Mouse (Mus musculus) liver, embryonic 16.5 days (tissue): ENCODE results near the gene Shroom3. TPM values are rescaled to one million over a fixed set of nuclear protein-coding genes. Genes with fewer than 3 reads are reported as not detected.

Source experiments
- ATAC-seq: fragments of 200-750 bp; cut with Nextera tagmentation; 2 replicates; pipeline ENCODE4 v1.8.0; 2017; ENCODE audit warnings: low read depth, mild to moderate bottlenecking, moderate number of reproducible peaks, moderate library complexity
- H3K27ac ChIP-seq: fragments of 300-500 bp; sonication (generic); 2 replicates; pipeline ENCODE4 v1.5.1; 2014; ENCODE audit warnings: mild to moderate bottlenecking, low read length
- H3K27me3 ChIP-seq: fragments of 300-500 bp; sonication (generic); 2 replicates; pipeline ENCODE4 v1.6.1; 2014; ENCODE audit warnings: low read depth, low read length, mixed read lengths; ENCODE audit not compliant: control insufficient read depth, insufficient read depth
- H3K36me3 ChIP-seq: fragments of 300-500 bp; sonication (generic); 2 replicates; pipeline ENCODE4 v1.6.1; 2014; ENCODE audit warnings: mild to moderate bottlenecking; ENCODE audit not compliant: control insufficient read depth, insufficient read depth
- H3K4me1 ChIP-seq: fragments of 300-500 bp; sonication (generic); 2 replicates; pipeline ENCODE4 v1.6.1; 2014; ENCODE audit warnings: low read depth, low read length, mixed read lengths; ENCODE audit not compliant: control insufficient read depth
- H3K4me2 ChIP-seq: fragments of 300-500 bp; sonication (generic); 2 replicates; pipeline ENCODE4 v1.6.1; 2014; ENCODE audit warnings: low read depth, low read length, mixed read lengths
- H3K4me3 ChIP-seq: fragments of 300-500 bp; sonication (generic); 2 replicates; pipeline ENCODE4 v1.5.1; 2014; ENCODE audit warnings: low read depth, mild to moderate bottlenecking, low read length
- H3K9ac ChIP-seq: fragments of 300-500 bp; sonication (generic); 2 replicates; pipeline ENCODE4 v1.6.1; 2014; ENCODE audit warnings: low read depth, low read length
- H3K9me3 ChIP-seq: fragments of 300-500 bp; sonication (generic); replicated peaks from 2 replicates; pipeline ENCODE4 v1.6.1; 2016; ENCODE audit warnings: low read length; ENCODE audit not compliant: control insufficient read depth
- WGBS: fragments of 180-500 bp; shearing (Covaris S2); extraction: QIAGEN DNeasy Blood & Tissue Kit; methylation state at CpG from one replicate; pipeline ENCODE4 v1.1.7; 2014; ENCODE audit not compliant: insufficient replicate concordance; 5-methylcytosine and 5-hydroxymethylcytosine counted together
- polyA plus RNA-seq: library from polyadenylated mRNA; unstranded; fragments of >200 nt; fragmentation: Nextera tagmentation; extraction: Ambion mirVana; gene quantifications from 2 replicates; pipeline ENCODE4 v1.2.1, GENCODE M21; 2015

Gene Shroom3
- polyA plus RNA-seq, 1 experiment from 2014 or later = 0.31 TPM

GRCm38 (mm10) chr5:92858576-92858975 lies 175.3 kb downstream of the Shroom3 start:
- H3K9ac ChIP-seq = no peak overlapping the region
- H3K36me3 ChIP-seq = no peaks in the 10 kb centered on the region
- no peak for ATAC-seq
- no peak overlapping the region for H3K4me3 ChIP-seq
- no peak overlapping the region for H3K4me2 ChIP-seq
- H3K4me1 ChIP-seq = no peaks in the 10 kb centered on the region
- no peaks in the 10 kb centered on the region for H3K9me3 ChIP-seq
- 73% methylated on average over 4 of the region's 4 CpGs for WGBS
- no peak overlapping the region for H3K27ac ChIP-seq
- no peaks in the 10 kb centered on the region for H3K27me3 ChIP-seq

DNA sequence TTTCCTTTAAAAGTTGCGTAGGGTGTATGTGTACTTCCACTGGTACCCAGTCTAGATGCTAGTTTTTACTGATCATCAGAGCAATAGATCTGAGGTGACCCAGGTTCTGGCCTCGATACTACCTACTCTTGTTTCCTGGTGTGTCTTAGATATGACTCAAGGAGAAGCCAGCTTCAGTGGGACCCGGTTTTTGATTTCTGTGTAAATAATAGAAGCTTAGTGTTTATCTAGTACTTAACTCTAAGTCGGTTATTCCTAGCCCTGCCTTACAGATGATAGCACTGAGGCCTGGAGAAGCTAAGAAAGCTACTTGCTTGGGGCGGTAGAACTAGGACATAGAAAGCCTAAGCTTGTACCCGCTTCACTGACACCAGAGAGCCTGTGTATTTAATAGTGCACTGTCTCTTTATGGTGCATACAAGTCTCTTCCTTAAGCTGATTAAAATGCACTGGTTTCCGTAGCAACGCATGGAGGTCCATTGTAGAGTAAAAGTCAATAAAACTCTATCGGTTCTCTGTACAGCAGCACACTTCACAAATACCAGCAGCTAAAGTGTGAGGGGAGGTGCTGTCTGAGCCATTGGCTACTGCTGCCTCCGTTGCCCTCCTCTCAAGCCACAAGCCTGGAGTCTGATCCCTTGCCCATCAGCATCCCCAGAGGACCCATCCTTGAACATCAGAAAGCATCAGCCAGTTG lies 178.3 kb downstream of the Shroom3 start:
- Histone ChIP-seq H3K27ac (no peak overlapping the region), H3K4me3 (no peak overlapping the region), H3K4me1 (no peaks in the 10 kb centered on the region), H3K27me3 (no peaks in the 10 kb centered on the region), H3K9ac (no peak overlapping the region), H3K36me3 (no peaks in the 10 kb centered on the region), H3K4me2 (no peak overlapping the region), H3K9me3 (no peaks in the 10 kb centered on the region)
- ATAC-seq = no peak
- WGBS = 58% methylated on average over 10 of the region's 10 CpGs

DNA sequence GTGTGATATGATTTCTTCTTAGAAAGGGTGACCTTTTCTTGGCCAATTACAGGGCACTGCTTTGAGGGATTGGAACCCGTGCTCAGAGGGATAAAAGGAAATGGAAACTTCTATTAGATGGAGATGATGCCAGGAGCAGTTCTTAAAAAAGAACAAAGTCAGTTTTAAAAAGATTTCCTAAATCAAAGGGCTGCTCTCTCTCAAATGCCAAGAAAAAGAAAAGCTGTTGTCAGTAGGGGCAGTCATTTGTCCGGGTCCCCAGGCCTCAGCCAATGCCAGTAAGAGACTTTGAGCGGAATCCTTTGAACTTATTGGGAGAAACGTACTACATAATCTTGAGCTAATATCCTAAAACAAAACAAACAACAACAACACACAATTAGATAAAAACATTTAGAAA lies 181.9 kb downstream of the Shroom3 start:
- no peaks in the 10 kb centered on the region for H3K4me1 ChIP-seq
- no peak overlapping the region for H3K9ac ChIP-seq
- H3K9me3 ChIP-seq = no peaks in the 10 kb centered on the region
- no peaks in the 10 kb centered on the region for H3K27me3 ChIP-seq
- H3K27ac ChIP-seq = no peak overlapping the region
- H3K36me3 ChIP-seq = no peaks in the 10 kb centered on the region
- no peak overlapping the region for H3K4me3 ChIP-seq
- no peak for ATAC-seq
- no peak overlapping the region for H3K4me2 ChIP-seq
- 64% methylated on average over 4 of the region's 4 CpGs for whole genome bisulfite sequencing

DNA sequence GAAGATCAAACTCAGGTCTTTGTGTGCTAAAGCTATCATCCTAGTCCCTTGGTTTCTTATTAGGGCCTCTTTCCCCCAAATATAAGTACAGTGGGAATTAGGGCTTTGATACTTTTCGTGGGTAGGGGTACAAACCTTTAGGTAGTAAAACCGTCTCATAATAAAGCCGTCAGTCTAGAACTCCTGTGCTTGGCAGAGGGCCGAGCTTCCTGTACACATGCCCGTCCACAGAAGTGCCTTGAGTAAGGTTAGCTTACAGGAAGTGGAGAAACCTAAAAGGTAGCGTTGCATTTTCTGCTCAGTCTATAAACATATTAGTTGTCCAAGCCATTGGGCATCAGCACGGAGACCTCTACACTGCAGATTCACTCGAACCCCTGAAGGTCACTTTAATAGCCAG lies 183.3 kb downstream of the Shroom3 start:
- no peak overlapping the region for H3K4me2 ChIP-seq
- 50% methylated on average over 8 of the region's 8 CpGs for WGBS

GRCm38 (mm10) chr5:92867253-92867652 lies 184.0 kb downstream of the Shroom3 start:
- WGBS = 57% methylated on average over 4 of the region's 4 CpGs
- ATAC-seq = no peak
- H3K4me3 ChIP-seq = no peak overlapping the region
- H3K9ac ChIP-seq = no peak overlapping the region
- H3K4me2 ChIP-seq = no peak overlapping the region
- H3K27me3 ChIP-seq = no peaks in the 10 kb centered on the region
- no peaks in the 10 kb centered on the region for H3K4me1 ChIP-seq
- H3K36me3 ChIP-seq = no peaks in the 10 kb centered on the region
- H3K9me3 ChIP-seq = no peaks in the 10 kb centered on the region
- H3K27ac ChIP-seq = no peak overlapping the region

More for the DNA sequence above, 183.3 kb downstream of the Shroom3 start:
- H3K4me3 ChIP-seq = no peak overlapping the region
- H3K36me3 ChIP-seq = no peaks in the 10 kb centered on the region
- no peak overlapping the region for H3K9ac ChIP-seq
- no peak overlapping the region for H3K27ac ChIP-seq
- no peaks in the 10 kb centered on the region for H3K4me1 ChIP-seq
- H3K27me3 ChIP-seq = no peaks in the 10 kb centered on the region
- no peak for ATAC-seq
- H3K9me3 ChIP-seq = no peaks in the 10 kb centered on the region

- Histone ChIP-seq H3K4me1 (no peaks in the 10 kb centered on the region), H3K4me2 (no peak overlapping the region), H3K36me3 (no peaks in the 10 kb centered on the region), H3K9me3 (no peaks in the 10 kb centered on the region), H3K27ac (no peak overlapping the region), H3K9ac (no peak overlapping the region), H3K27me3 (no peaks in the 10 kb centered on the region), H3K4me3 (no peak overlapping the region)
- 64% methylated on average over 2 of the region's 2 CpGs for WGBS
- no peak for ATAC-seq
Observed at GRCm38 (mm10) chr5:92868231-92868630, 185.0 kb downstream of the Shroom3 start.

- Histone ChIP-seq H3K4me2 (no peak overlapping the region), H3K4me1 (no peaks in the 10 kb centered on the region), H3K4me3 (no peak overlapping the region), H3K9ac (no peak overlapping the region), H3K36me3 (no peaks in the 10 kb centered on the region), H3K9me3 (no peaks in the 10 kb centered on the region), H3K27ac (no peak overlapping the region), H3K27me3 (no peaks in the 10 kb centered on the region)
- ATAC-seq = no peak
- WGBS = 23% methylated on average over 3 of the region's 3 CpGs
Observed at GRCm38 (mm10) chr5:92871048-92871447, 187.8 kb downstream of the Shroom3 start.

GRCm38 (mm10) chr5:92872182-92872581 lies 188.9 kb downstream of the Shroom3 start:
- no peak overlapping the region for H3K4me3 ChIP-seq
- H3K36me3 ChIP-seq = no peaks in the 10 kb centered on the region
- no peaks in the 10 kb centered on the region for H3K9me3 ChIP-seq
- no peak overlapping the region for H3K4me2 ChIP-seq
- no peaks in the 10 kb centered on the region for H3K27me3 ChIP-seq
- no peak overlapping the region for H3K9ac ChIP-seq
- ATAC-seq = no peak
- no peaks in the 10 kb centered on the region for H3K4me1 ChIP-seq
- 48% methylated on average over 4 of the region's 4 CpGs for WGBS
- H3K27ac ChIP-seq = no peak overlapping the region

DNA sequence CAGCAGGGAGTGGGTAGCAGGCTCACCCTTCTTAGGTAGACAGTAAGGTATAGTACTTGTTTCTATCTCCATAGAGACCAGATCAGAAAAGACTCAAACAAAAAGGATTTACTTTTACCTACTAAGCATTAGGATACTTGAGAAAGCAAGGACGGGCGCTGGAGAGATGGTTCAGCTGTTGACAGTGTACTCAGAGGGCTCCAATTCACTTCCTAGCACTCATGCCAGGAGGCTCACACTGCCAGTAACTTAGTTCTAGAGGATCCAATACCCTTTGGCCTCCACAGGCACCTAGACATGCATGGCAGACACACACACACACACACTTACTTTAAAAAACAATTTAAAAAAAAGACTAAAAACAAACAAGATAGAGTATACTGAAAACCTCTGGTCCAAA lies 189.8 kb downstream of the Shroom3 start:
- Histone ChIP-seq H3K9ac (no peak overlapping the region), H3K4me2 (no peak overlapping the region), H3K27me3 (no peaks in the 10 kb centered on the region), H3K27ac (no peak overlapping the region), H3K4me1 (no peaks in the 10 kb centered on the region), H3K4me3 (no peak overlapping the region), H3K36me3 (no peaks in the 10 kb centered on the region), H3K9me3 (no peaks in the 10 kb centered on the region)
- no peak for ATAC-seq
- WGBS = 72% methylated on average over 2 of the region's 2 CpGs
